Mouse (Mus musculus) kidney, embryonic 15.5 days (tissue): Measurements from ENCODE around the gene Pard3. TPM values are rescaled to one million over a fixed set of nuclear protein-coding genes. Genes with fewer than 3 reads are reported as not detected.
A peak's percentile ranks its signal among the peaks of the same experiment; 100 is the strongest.

ENCODE experiments used
- ATAC-seq: fragments of 200-750 bp; cut with Nextera tagmentation; replicated peaks from 2 replicates; pipeline ENCODE4 v1.8.0; 2017; ENCODE audit warnings: moderate TSS enrichment; ENCODE audit not compliant: low FRiP score
- H3K27ac ChIP-seq: fragments of 300-500 bp; sonication (generic); 2 replicates; pipeline ENCODE4 v1.5.1; 2015; ENCODE audit warnings: mild to moderate bottlenecking, inconsistent platforms
- H3K27me3 ChIP-seq: fragments of 300-500 bp; sonication (generic); 2 replicates; pipeline ENCODE4 v1.6.1; 2015; ENCODE audit warnings: inconsistent platforms
- H3K36me3 ChIP-seq: fragments of 300-500 bp; sonication (generic); 2 replicates; pipeline ENCODE4 v1.6.1; 2015; ENCODE audit warnings: inconsistent platforms
- H3K4me1 ChIP-seq: fragments of 300-500 bp; sonication (generic); 2 replicates; pipeline ENCODE4 v1.6.1; 2015; ENCODE audit warnings: inconsistent platforms
- H3K4me2 ChIP-seq: fragments of 300-500 bp; sonication (generic); 2 replicates; pipeline ENCODE4 v1.6.1; 2015; ENCODE audit warnings: moderate library complexity, mild to moderate bottlenecking, inconsistent platforms
- H3K4me3 ChIP-seq: fragments of 300-500 bp; sonication (generic); replicated peaks from 2 replicates; pipeline ENCODE4 v1.5.1; 2015; ENCODE audit warnings: mild to moderate bottlenecking, inconsistent platforms
- H3K9ac ChIP-seq: fragments of 300-500 bp; sonication (generic); 2 replicates; pipeline ENCODE4 v1.6.1; 2015; ENCODE audit warnings: mild to moderate bottlenecking, inconsistent platforms
- H3K9me3 ChIP-seq: fragments of 300-500 bp; sonication (generic); replicated peaks from 2 replicates; pipeline ENCODE4 v1.6.1; 2016; ENCODE audit warnings: inconsistent platforms
- WGBS: fragments of 180-500 bp; shearing (Covaris S2); methylation state at CpG from one replicate; pipeline ENCODE4 v1.1.7; 2015; ENCODE audit warnings: mixed read lengths; 5-methylcytosine and 5-hydroxymethylcytosine counted together
- polyA plus RNA-seq: library from polyadenylated mRNA; unstranded; fragments of >200 nt; fragmentation: Nextera tagmentation; extraction: Ambion mirVana; gene quantifications from 2 replicates; pipeline ENCODE4 v1.2.1, GENCODE M21; 2015

Gene Pard3
- polyA plus RNA-seq, 1 experiment from 2014 or later = 27.5 TPM

GRCm38 (mm10) chr8:127087434-127087833 lies 23.7 kb downstream of the Pard3 start:
- no peaks in the 10 kb centered on the region for H3K27me3 ChIP-seq
- no peak overlapping the region for H3K9ac ChIP-seq
- H3K4me3 ChIP-seq = no peak overlapping the region
- H3K36me3 ChIP-seq = no peaks in the 10 kb centered on the region
- H3K4me2 ChIP-seq = no peak overlapping the region
- 82% methylated on average over 1 of the region's 1 CpGs for WGBS
- no peaks in the 10 kb centered on the region for H3K9me3 ChIP-seq
- no peak overlapping the region for H3K27ac ChIP-seq
- no peak for ATAC-seq
- H3K4me1 ChIP-seq = peaks cover 43% of the 10 kb centered on the region

GRCm38 (mm10) chr8:127088372-127088771 lies 24.7 kb downstream of the Pard3 start:
- Histone ChIP-seq H3K27ac (0 out of 2 replicates have a peak overlapping the region, but pooled peaks have one; percentile 13), H3K9ac (no peak overlapping the region), H3K4me2 (no peak overlapping the region; the same call in 1 of the 2 replicates), H3K27me3 (no peaks in the 10 kb centered on the region), H3K9me3 (no peaks in the 10 kb centered on the region), H3K36me3 (no peaks in the 10 kb centered on the region), H3K4me3 (no peak overlapping the region), H3K4me1 (peaks cover 52% of the 10 kb centered on the region)
- WGBS = 6% methylated on average over 9 of the region's 9 CpGs
- ATAC-seq = peak; percentile 50

GRCm38 (mm10) chr8:127089021-127089420 lies 25.3 kb downstream of the Pard3 start:
- Histone ChIP-seq H3K4me2 (no peak overlapping the region), H3K9ac (no peak overlapping the region), H3K4me3 (no peak overlapping the region), H3K27ac (0 out of 2 replicates have a peak overlapping the region, but pooled peaks have one; percentile 13), H3K9me3 (no peaks in the 10 kb centered on the region), H3K27me3 (no peaks in the 10 kb centered on the region), H3K36me3 (no peaks in the 10 kb centered on the region), H3K4me1 (peaks cover 52% of the 10 kb centered on the region)
- WGBS = 20% methylated on average over 8 of the region's 8 CpGs
- ATAC-seq = no peak

- H3K27ac ChIP-seq = no peak overlapping the region
- no peaks in the 10 kb centered on the region for H3K36me3 ChIP-seq
- H3K4me2 ChIP-seq = no peak overlapping the region
- 75% methylated on average over 4 of the region's 4 CpGs for WGBS
- no peaks in the 10 kb centered on the region for H3K9me3 ChIP-seq
- H3K4me3 ChIP-seq = no peak overlapping the region
- H3K9ac ChIP-seq = no peak overlapping the region
- no peaks in the 10 kb centered on the region for H3K27me3 ChIP-seq
- H3K4me1 ChIP-seq = peaks cover 52% of the 10 kb centered on the region
- no peak for ATAC-seq
These were observed 26.7 kb downstream of the Pard3 start for GRCm38 (mm10) chr8:127090435-127090834.

- no peak overlapping the region for H3K4me2 ChIP-seq
- H3K4me3 ChIP-seq = no peak overlapping the region
- H3K27me3 ChIP-seq = no peaks in the 10 kb centered on the region
- no peaks in the 10 kb centered on the region for H3K9me3 ChIP-seq
- H3K4me1 ChIP-seq = peaks cover 52% of the 10 kb centered on the region
- no peak overlapping the region for H3K9ac ChIP-seq
- no peaks in the 10 kb centered on the region for H3K36me3 ChIP-seq
- no peak overlapping the region for H3K27ac ChIP-seq
- 85% methylated on average over 3 of the region's 3 CpGs for WGBS
- no peak for ATAC-seq
These were observed 28.2 kb downstream of the Pard3 start for GRCm38 (mm10) chr8:127091936-127092335.

GRCm38 (mm10) chr8:127092383-127093112 lies 28.9 kb downstream of the Pard3 start:
- H3K4me1 ChIP-seq = peaks cover 52% of the 10 kb centered on the region
- no peak; the same call in 1 of the 2 replicates for ATAC-seq
- no peaks in the 10 kb centered on the region for H3K36me3 ChIP-seq
- H3K27me3 ChIP-seq = no peaks in the 10 kb centered on the region
- no peak overlapping the region for H3K9ac ChIP-seq
- no peak overlapping the region for H3K4me3 ChIP-seq
- peak overlapping the region; percentile 41; the same call in 1 of the 2 replicates for H3K27ac ChIP-seq
- 42% methylated on average over 10 of the region's 10 CpGs for WGBS
- H3K4me2 ChIP-seq = 0 out of 2 replicates have a peak overlapping the region, but pooled peaks have one; percentile 36
- no peaks in the 10 kb centered on the region for H3K9me3 ChIP-seq

- Histone ChIP-seq H3K4me2 (0 out of 2 replicates have a peak overlapping the region, but pooled peaks have one; percentile 36), H3K27ac (peak overlapping the region; percentile 41; the same call in 1 of the 2 replicates)
These were observed 29.4 kb downstream of the Pard3 start for GRCm38 (mm10) chr8:127093113-127093426.

GRCm38 (mm10) chr8:127095763-127096162 lies 32.1 kb downstream of the Pard3 start:
- Histone ChIP-seq H3K9me3 (no peaks in the 10 kb centered on the region), H3K4me3 (no peak overlapping the region), H3K27ac (no peak overlapping the region), H3K4me2 (no peak overlapping the region), H3K27me3 (no peaks in the 10 kb centered on the region), H3K36me3 (no peaks in the 10 kb centered on the region), H3K9ac (no peak overlapping the region), H3K4me1 (peaks cover 28% of the 10 kb centered on the region)
- 82% methylated on average over 7 of the region's 7 CpGs for WGBS
- no peak for ATAC-seq

More at GRCm38 (mm10) chr8:127093113-127093426, 29.4 kb downstream of the Pard3 start:
- H3K36me3 ChIP-seq = no peaks in the 10 kb centered on the region
- H3K4me1 ChIP-seq = peaks cover 47% of the 10 kb centered on the region
- no peak overlapping the region for H3K4me3 ChIP-seq
- H3K9ac ChIP-seq = no peak overlapping the region
- no peaks in the 10 kb centered on the region for H3K9me3 ChIP-seq
- ATAC-seq = no peak
- 48% methylated on average over 3 of the region's 3 CpGs for WGBS
- H3K27me3 ChIP-seq = no peaks in the 10 kb centered on the region

GRCm38 (mm10) chr8:127099439-127100090 lies 35.9 kb downstream of the Pard3 start:
- H3K4me3 ChIP-seq = no peak overlapping the region
- WGBS = 53% methylated on average over 1 of the region's 1 CpGs
- H3K27ac ChIP-seq = no peak overlapping the region
- no peak overlapping the region for H3K9ac ChIP-seq
- no peaks in the 10 kb centered on the region for H3K36me3 ChIP-seq
- no peak overlapping the region for H3K4me2 ChIP-seq
- 0 out of 2 replicates have a peak, but pooled peaks cover 6% of the 10 kb centered on the region for H3K4me1 ChIP-seq
- H3K9me3 ChIP-seq = no peaks in the 10 kb centered on the region
- ATAC-seq = no peak
- no peaks in the 10 kb centered on the region for H3K27me3 ChIP-seq

- Histone ChIP-seq H3K27ac (no peak overlapping the region), H3K4me1 (peaks cover 11% of the 10 kb centered on the region), H3K4me3 (no peak overlapping the region), H3K4me2 (no peak overlapping the region), H3K36me3 (no peaks in the 10 kb centered on the region), H3K9ac (no peak overlapping the region), H3K9me3 (no peaks in the 10 kb centered on the region), H3K27me3 (no peaks in the 10 kb centered on the region)
- WGBS = 66% methylated on average over 5 of the region's 5 CpGs
- ATAC-seq = no peak
These were observed 39.6 kb downstream of the Pard3 start for GRCm38 (mm10) chr8:127103256-127103655.

GRCm38 (mm10) chr8:127104616-127105015 lies 40.9 kb downstream of the Pard3 start:
- H3K4me3 ChIP-seq = no peak overlapping the region
- no peaks in the 10 kb centered on the region for H3K9me3 ChIP-seq
- H3K27me3 ChIP-seq = no peaks in the 10 kb centered on the region
- no peak overlapping the region for H3K4me2 ChIP-seq
- peaks cover 4% of the 10 kb centered on the region for H3K4me1 ChIP-seq
- H3K27ac ChIP-seq = no peak overlapping the region
- no peak for ATAC-seq
- 76% methylated on average over 2 of the region's 2 CpGs for WGBS
- no peak overlapping the region for H3K9ac ChIP-seq
- no peaks in the 10 kb centered on the region for H3K36me3 ChIP-seq

GRCm38 (mm10) chr8:127107928-127108327 lies 44.2 kb downstream of the Pard3 start:
- Histone ChIP-seq H3K4me1 (peaks cover 13% of the 10 kb centered on the region), H3K4me3 (no peak overlapping the region), H3K9ac (no peak overlapping the region), H3K4me2 (no peak overlapping the region), H3K27ac (no peak overlapping the region), H3K27me3 (no peaks in the 10 kb centered on the region), H3K9me3 (no peaks in the 10 kb centered on the region), H3K36me3 (no peaks in the 10 kb centered on the region)
- ATAC-seq = no peak
- WGBS = 60% methylated on average over 3 of the region's 3 CpGs
